Mouse (Mus musculus): ENCODE measurements around the gene Igsf9b.

The Igsf9b gene

DNA sequence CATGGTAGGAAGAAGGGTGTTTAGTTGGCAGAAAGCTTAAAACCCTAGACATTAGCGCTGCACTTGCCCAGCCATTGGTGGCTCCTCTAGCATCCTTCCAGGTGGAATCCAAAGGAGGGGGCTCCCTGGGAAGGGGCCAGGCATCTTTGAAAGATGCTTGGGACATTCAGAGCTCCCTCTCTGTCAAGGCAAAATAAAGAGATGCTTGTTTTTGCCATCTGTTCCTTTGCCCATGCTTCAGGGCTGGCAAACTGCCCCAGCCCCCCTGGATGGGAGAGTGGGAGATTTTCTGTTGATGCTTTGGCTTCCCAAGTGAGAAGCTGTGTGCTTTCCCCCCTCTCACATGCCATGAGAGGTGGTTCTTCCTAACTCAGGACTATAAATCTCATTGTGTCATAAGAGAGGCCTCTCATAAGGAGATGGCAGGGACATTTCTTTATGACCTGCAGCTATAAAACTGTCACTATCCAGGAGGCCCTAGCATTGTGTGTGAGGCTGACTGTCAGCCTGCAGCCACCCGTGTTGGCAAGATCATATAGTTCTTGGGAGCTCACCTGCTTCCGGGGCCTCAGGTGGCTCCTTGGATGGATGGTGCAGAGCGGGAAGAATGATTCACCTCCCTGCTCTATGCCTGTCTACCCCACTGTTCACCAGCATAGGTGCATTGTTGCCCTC lies 38.1 kb downstream of the Igsf9b start:
- DNase-seq = no peak

DNA sequence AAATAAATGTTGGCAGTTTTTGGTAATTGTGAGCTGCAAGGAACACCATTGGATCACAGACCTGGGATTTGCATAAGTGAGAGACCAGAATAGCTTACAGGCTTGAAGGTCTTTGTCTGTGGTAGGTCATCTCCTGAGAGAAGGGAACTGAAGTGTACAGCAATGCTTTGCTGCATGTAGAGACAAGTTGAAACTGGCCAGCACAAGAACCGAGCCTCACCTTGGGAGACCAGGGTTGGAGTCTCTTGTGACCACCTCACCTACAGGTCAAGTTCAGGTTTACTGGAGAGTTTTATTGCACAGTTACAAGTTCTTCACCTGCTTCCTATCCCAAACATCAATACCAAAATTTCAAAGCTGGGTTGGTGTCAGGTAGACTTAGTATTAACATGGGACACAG lies 40.2 kb downstream of the Igsf9b start:
- DNase-seq = no peak

DNA sequence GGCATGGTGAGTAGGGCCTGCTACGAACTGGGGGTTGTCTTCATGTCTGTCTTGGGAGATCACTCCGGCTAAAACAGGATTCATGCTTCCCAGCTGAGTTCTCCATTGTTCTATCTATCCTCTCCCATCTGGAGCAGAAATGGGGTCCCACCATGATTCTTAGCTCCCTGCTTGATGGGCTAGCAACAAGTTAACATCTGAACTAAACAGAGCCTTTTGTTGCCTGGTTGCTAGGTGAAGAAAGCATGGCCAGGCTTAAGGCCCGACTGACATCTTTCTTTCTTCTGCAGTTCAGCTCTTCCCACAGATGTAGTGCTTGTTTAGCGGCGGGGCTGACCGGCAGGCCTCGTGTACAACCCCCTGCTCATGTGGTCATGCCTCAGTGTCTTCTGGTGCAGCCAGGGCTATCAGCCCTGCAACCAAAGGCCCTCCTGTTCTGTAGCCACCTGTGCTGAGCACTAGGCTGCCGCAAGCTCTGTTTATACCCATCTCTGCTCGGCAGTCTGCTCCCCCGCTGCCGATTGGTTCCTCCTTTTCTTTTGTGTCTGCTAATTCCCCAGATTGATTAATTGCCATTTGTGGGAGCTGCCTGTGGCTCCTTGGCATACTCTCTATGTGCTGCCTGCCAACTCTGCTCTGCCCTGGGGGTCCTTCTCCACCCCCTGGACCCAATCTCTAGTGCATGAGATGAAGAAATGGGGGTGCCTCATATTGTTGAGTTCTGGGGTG lies 47.7 kb downstream of the Igsf9b start:
- DNase-seq = no peak

- no peak for DNase-seq
Measured at GRCm38 (mm10) chr9:27353082-27353481, 54.1 kb downstream of the Igsf9b start.

- DNase-seq = no peak
Measured at GRCm38 (mm10) chr9:27357893-27358292, 58.9 kb downstream of the Igsf9b start.

GRCm38 (mm10) chr9:27367231-27367630 lies 68.2 kb downstream of the Igsf9b start:
- DNase-seq = no peak

- DNase-seq = no peak
Measured at GRCm38 (mm10) chr9:27369108-27369507, 70.1 kb downstream of the Igsf9b start.

- DNase-seq = no peak
Measured at GRCm38 (mm10) chr9:27375746-27376145, 76.7 kb downstream of the Igsf9b start.

- DNase-seq = no peak
Measured at GRCm38 (mm10) chr9:27386951-27387350, 87.9 kb downstream of the Igsf9b start.

DNA sequence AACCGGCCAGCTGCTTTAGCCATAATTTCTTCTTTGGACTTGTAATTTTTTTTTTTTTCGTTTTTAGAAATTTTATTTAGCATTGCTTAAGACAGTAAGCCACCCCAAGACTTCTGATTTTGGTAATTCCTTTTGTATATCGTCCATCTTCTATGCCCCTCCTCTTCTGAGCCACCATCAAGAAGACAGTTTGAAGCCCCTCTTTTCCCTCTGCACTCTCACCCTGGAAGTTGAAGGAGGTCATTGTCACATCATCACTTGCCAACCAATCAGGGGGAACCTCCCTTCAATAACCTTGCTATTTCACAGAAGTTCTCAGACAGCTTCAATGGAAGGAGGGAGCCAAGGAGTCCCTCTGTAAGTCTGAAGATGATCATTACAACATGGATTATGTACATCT lies 97.5 kb downstream of the Igsf9b start, which contains the start of gene Spata19:
Spata19 (plus strand) TSS at position 301 of the 400 bp plus-strand sequence.
- no peak for DNase-seq

DNA sequence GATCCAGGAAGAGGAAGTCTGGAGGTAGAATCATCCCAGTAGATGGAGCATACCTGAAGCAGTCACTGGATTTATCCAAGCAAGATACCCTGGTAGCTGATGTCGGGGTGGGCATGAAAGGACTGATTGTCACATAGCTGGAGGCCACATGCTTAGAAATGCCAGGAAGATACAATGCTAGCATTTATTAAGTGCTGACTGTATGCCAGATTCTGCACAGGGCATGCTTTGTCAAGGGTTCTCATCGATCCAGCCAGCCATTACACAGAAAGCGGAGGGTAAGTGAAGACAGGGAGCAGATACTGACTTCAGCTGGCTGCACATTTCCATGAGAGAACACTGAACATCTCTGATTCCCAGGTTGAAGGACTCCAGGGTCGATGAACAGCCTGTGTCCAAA lies 102.2 kb downstream of the Igsf9b start:
- no peak for DNase-seq
